1 mouse cellular context compared by ENCODE assay signal in the genomic region with DNA sequence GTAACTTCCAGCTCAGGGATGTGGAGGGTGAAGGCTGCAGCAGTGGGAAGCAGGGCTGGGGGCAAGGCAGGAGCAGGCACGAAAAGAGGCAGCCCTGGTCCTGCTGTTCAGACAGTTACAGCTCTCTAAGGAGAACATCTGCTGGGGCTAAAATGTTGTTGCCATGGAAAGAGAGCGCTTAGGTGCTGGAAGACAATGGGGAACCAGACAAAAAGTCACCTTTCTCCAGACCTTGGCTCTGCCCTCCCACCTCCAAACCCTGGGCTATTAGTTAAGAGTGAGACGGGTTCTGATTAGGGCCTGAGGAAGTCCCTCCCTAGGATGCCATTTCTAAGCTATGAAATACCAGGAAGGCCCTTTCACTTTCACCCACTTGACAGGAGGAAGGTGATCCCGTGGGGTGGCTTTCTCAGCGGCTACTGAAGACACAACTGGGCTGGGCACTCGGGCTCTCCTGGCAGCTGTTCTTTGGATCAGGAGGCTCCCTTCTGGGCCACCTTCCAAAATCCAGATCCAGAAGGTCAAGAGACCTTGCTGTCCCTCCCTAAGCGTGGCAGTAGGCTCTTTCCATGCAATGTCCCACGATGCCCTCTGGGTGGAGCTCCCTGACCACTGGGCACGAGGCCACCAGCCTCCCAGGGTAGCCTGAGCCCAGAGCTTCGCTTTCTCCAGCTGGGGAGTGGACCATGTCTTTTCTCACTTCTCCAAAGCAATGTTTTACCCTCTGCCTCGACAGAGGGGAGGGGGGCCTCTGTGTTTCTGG.
A peak's percentile ranks its signal among the peaks of the same experiment; 100 is the strongest.
TF ChIP-seq lines count a peak whose summit lies in the region.

No protein-coding gene starts in this region.

TF ChIP-seq in MEL, 35 proteins besides CTCF, POLR2A, EP300 and RAD21 (continued from another document):
- TF ChIP-seq ZMIZ1 (IDR thresholded peaks at IDR 0.05; ENCODE audit: low read depth, low read length) (no peak), ZC3H11A (IDR thresholded peaks at IDR 0.05; ENCODE audit: low read depth, low read length) (peak; percentile 58), CHD1 (IDR thresholded peaks at IDR 0.05; ENCODE audit: low read depth, low read length) (no peak), KAT2A (conservative IDR thresholded peaks at IDR 0.05; ENCODE audit: low read depth, low read length) (no peak), UBTF (IDR thresholded peaks at IDR 0.05; ENCODE audit: borderline replicate concordance, insufficient read depth, low read depth, low read length) (no peak), E2F4 (IDR thresholded peaks at IDR 0.05; ENCODE audit: borderline replicate concordance, low read depth, low read length) (no peak), POLR2AphosphoS5 (IDR thresholded peaks at IDR 0.05; ENCODE audit: borderline replicate concordance, low read depth, low read length) (no peak), MXI1 (IDR thresholded peaks at IDR 0.05; ENCODE audit: low read depth, low read length) (no peak; the same call in 1 of the 2 replicates), ETS1 (IDR thresholded peaks at IDR 0.05; ENCODE audit: low read depth, low read length) (no peak), ZNF384 (IDR thresholded peaks at IDR 0.05; ENCODE audit: low read depth, low read length) (no peak), BHLHE40 (IDR thresholded peaks at IDR 0.05; ENCODE audit: borderline replicate concordance, low read depth, low read length) (no peak), HCFC1 (IDR thresholded peaks at IDR 0.05; ENCODE audit: low read depth, low read length) (no peak), SMC3 (IDR thresholded peaks at IDR 0.05; ENCODE audit: low read depth, low read length) (peak; percentile 77), RCOR1 (IDR thresholded peaks at IDR 0.05; ENCODE audit: low read depth, low read length) (no peak), CHD2 (IDR thresholded peaks at IDR 0.05; ENCODE audit: low read length) (no peak), NRF1 (IDR thresholded peaks at IDR 0.05; ENCODE audit: insufficient read depth, low read depth, low read length, poor library complexity, severe bottlenecking) (no peak), MAFK (IDR thresholded peaks at IDR 0.05; ENCODE audit: borderline replicate concordance, low read depth, low read length) (no peak), ZKSCAN1 (IDR thresholded peaks at IDR 0.05; ENCODE audit: low read depth, low read length) (no peak), SIN3A (IDR thresholded peaks at IDR 0.05; ENCODE audit: low read length) (peak; percentile 17; the same call in 1 of the 2 replicates), MYC (IDR thresholded peaks at IDR 0.05; ENCODE audit: low read depth, low read length) (no peak), MEF2A (IDR thresholded peaks at IDR 0.05; ENCODE audit: extremely low read depth, insufficient replicate concordance, low read depth, low read length, poor library complexity, severe bottlenecking) (no peak), TAL1 (IDR thresholded peaks at IDR 0.05; ENCODE audit: low read length) (no peak), USF2 (IDR thresholded peaks at IDR 0.05; ENCODE audit: borderline replicate concordance in 1 of 2, insufficient read depth in 1 of 2, low read depth in 1 of 2, low read length in 2 of 2) (no peak), ELF1 (IDR thresholded peaks at IDR 0.05; ENCODE audit: low read depth, low read length) (no peak)
